Mouse (Mus musculus): ENCODE measurements around the gene Ccdc78. TPM values are rescaled to one million over a fixed set of nuclear protein-coding genes. Genes with fewer than 3 reads are reported as not detected.
A peak's percentile ranks its signal among the peaks of the same experiment; 100 is the strongest.

The Ccdc78 gene
- polyA plus RNA-seq, 1 experiment from 2014 or later = 5.8 TPM

DNA sequence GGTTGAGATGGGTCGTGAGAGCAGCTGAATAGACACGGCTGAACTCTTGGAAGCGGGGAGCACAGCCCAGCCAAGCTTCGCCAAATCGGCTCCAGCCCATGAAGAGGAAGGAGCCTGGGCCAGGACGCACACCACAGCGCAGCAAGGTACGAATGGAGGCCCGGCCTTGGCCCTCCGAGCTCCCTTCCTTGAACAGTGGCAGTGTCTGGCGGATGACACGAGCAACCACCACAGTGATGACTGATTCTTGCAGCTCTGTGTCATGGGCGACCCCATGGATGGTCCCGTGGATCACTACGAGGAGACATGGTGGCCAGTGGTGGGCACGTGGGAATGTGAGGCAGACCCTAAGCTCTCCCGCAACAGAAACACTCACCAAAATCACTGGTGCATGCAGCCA lies 8.6 kb downstream of the Ccdc78 start:
- no peaks in the 10 kb centered on the region for H3K36me3 ChIP-seq (ENCODE audit: insufficient read depth, low read length)
- DNase-seq (ENCODE audit: low spot score) (no peak), ATAC-seq (no peak)
- H3K9ac ChIP-seq (replicated peaks; ENCODE audit: low read depth) = no peak overlapping the region
- no peak overlapping the region for H3K4me3 ChIP-seq (ENCODE audit: low read depth, low read length)
- H3K4me1 ChIP-seq (ENCODE audit: insufficient read depth, low read depth, low read length) = peaks cover 9% of the 10 kb centered on the region; the same call in 1 of the 2 replicates
- no peaks in the 10 kb centered on the region for H3K9me3 ChIP-seq (ENCODE audit: low read length)
- TF ChIP-seq CTCF (IDR thresholded peaks at IDR 0.05) = no peak
- TF ChIP-seq EP300 (IDR thresholded peaks at IDR 0.05) = no peak
- H3K27me3 ChIP-seq (replicated peaks; ENCODE audit: insufficient read depth, low read length) = no peaks in the 10 kb centered on the region
- H3K27ac ChIP-seq (ENCODE audit: low read length) = no peak overlapping the region
- WGBS = 80% methylated on average over 17 of the region's 17 CpGs
- H3K4me2 ChIP-seq (replicated peaks; ENCODE audit: low read depth, low read length) = no peak overlapping the region

DNA sequence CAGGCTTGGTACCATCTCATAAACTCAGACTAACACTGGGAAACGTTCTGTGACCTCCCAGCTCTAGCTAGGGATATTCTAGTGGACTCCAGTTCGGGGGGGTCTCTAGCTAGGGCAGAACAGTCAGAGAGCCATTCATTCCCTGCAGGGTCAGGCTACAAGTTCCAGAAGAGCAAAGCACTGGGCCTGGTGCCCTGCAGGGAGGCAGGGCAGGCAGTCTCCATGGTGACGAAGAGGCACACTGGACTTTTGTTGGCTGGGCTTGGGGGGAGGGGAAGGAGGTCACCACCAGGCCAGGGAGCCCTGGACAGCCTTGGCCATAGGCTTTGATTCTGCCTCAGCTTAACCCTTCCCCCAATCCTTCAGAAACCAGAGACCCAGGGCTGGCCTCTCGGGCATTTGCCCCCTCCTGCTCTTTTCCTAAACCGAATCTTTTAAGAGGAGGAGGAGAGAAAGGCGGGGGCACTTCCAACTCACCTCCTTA lies 9.3 kb downstream of the Ccdc78 start, which contains the start of gene AC134908.4:
TSS of gene AC134908.4 (minus strand) at position 51 of the 484 bp plus-strand sequence.
- Histone ChIP-seq H3K4me1 (ENCODE audit: insufficient read depth, low read depth, low read length) (peaks cover 9% of the 10 kb centered on the region; the same call in 1 of the 2 replicates), H3K27me3 (replicated peaks; ENCODE audit: insufficient read depth, low read length) (no peaks in the 10 kb centered on the region), H3K4me2 (replicated peaks; ENCODE audit: low read depth, low read length) (peak within 1 kb of the TSS; percentile 87), H3K9ac (replicated peaks; ENCODE audit: low read depth) (peak within 1 kb of the TSS; percentile 48), H3K27ac (ENCODE audit: low read length) (no peak within 1 kb of the TSS), H3K9me3 (ENCODE audit: low read length) (no peaks in the 10 kb centered on the region), H3K36me3 (ENCODE audit: insufficient read depth, low read length) (no peaks in the 10 kb centered on the region), H3K4me3 (ENCODE audit: low read depth, low read length) (peak within 1 kb of the TSS; percentile 75)
- TF ChIP-seq EP300 (IDR thresholded peaks at IDR 0.05) = no peak
- TF ChIP-seq CTCF (IDR thresholded peaks at IDR 0.05) = no peak
- WGBS = 24% methylated on average over 6 of the region's 6 CpGs
- ATAC-seq (no peak), DNase-seq (ENCODE audit: low spot score) (peak; percentile 32)

- Histone ChIP-seq H3K27me3 (replicated peaks; ENCODE audit: insufficient read depth, low read length) (no peaks in the 10 kb centered on the region), H3K9me3 (ENCODE audit: low read length) (no peaks in the 10 kb centered on the region), H3K4me1 (ENCODE audit: insufficient read depth, low read depth, low read length) (peaks cover 9% of the 10 kb centered on the region; the same call in 1 of the 2 replicates), H3K27ac (ENCODE audit: low read length) (no peak overlapping the region), H3K4me2 (replicated peaks; ENCODE audit: low read depth, low read length) (peak overlapping the region; percentile 87), H3K9ac (replicated peaks; ENCODE audit: low read depth) (peak overlapping the region; percentile 48), H3K36me3 (ENCODE audit: insufficient read depth, low read length) (no peaks in the 10 kb centered on the region), H3K4me3 (ENCODE audit: low read depth, low read length) (peak overlapping the region; percentile 75)
- no peak for DNase-seq (ENCODE audit: low spot score)
- TF ChIP-seq EP300 (IDR thresholded peaks at IDR 0.05) (no peak), CTCF (IDR thresholded peaks at IDR 0.05) (no peak)
- 3% methylated on average over 37 of the region's 37 CpGs for WGBS
- ATAC-seq = 0 out of 2 replicates have a peak, but pooled peaks have one; percentile 0
Observed at GRCm38 (mm10) chr17:25796211-25796771, 9.9 kb downstream of the Ccdc78 start.

DNA sequence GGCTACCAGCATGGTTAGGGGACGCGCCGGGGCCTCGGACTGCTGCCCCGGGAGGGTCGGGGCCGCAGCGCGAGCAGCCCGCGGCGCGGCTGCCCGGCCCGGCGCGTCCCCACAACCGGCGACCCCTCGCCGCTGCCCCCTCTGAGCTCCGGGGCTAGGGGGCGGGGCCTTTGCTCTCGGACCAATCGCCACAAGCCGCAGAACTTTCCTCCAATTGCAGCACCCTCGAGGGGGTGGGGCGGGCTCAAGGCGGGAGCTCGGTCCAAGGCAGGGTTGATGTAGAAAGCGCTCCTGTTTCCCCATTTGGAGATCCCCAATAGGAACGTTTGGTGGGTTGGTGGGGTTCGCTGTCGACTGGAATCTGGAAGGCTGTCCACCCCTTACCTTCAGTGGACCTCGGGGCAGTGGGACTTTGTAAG lies 10.6 kb downstream of the Ccdc78 start, which contains the start of gene Metrn:
TSS of gene Metrn (minus strand) at position 186 of the 419 bp plus-strand sequence.
- Histone ChIP-seq H3K4me2 (replicated peaks; ENCODE audit: low read depth, low read length) (peak within 1 kb of the TSS; percentile 87), H3K36me3 (ENCODE audit: insufficient read depth, low read length) (no peaks in the 10 kb centered on the region), H3K9me3 (ENCODE audit: low read length) (no peaks in the 10 kb centered on the region), H3K27me3 (replicated peaks; ENCODE audit: insufficient read depth, low read length) (no peaks in the 10 kb centered on the region), H3K9ac (replicated peaks; ENCODE audit: low read depth) (peak within 1 kb of the TSS; percentile 48), H3K4me3 (ENCODE audit: low read depth, low read length) (peak within 1 kb of the TSS; percentile 75), H3K27ac (ENCODE audit: low read length) (no peak within 1 kb of the TSS), H3K4me1 (ENCODE audit: insufficient read depth, low read depth, low read length) (peaks cover 9% of the 10 kb centered on the region; the same call in 1 of the 2 replicates)
- WGBS = under 1% methylated on average over 25 of the region's 35 CpGs
- peak; percentile 76 for ATAC-seq
- DNase-seq (ENCODE audit: low spot score) = peak; percentile 89
- no peak for TF ChIP-seq CTCF (IDR thresholded peaks at IDR 0.05)
- TF ChIP-seq EP300 (IDR thresholded peaks at IDR 0.05) = no peak

GRCm38 (mm10) chr17:25801029-25801428 lies 14.6 kb downstream of the Ccdc78 start:
- H3K9me3 ChIP-seq (ENCODE audit: low read length) = no peaks in the 10 kb centered on the region
- peak; percentile 79 for DNase-seq (ENCODE audit: low spot score)
- H3K36me3 ChIP-seq (ENCODE audit: insufficient read depth, low read length) = no peaks in the 10 kb centered on the region
- peaks cover 3% of the 10 kb centered on the region; the same call in 1 of the 2 replicates for H3K4me1 ChIP-seq (ENCODE audit: insufficient read depth, low read depth, low read length)
- no peak overlapping the region for H3K4me2 ChIP-seq (replicated peaks; ENCODE audit: low read depth, low read length)
- H3K9ac ChIP-seq (replicated peaks; ENCODE audit: low read depth) = no peak overlapping the region
- WGBS = 8% methylated on average over 6 of the region's 6 CpGs
- no peak for TF ChIP-seq EP300 (IDR thresholded peaks at IDR 0.05)
- TF ChIP-seq CTCF (IDR thresholded peaks at IDR 0.05) = peak; percentile 91
- peak; percentile 63 for ATAC-seq
- H3K27ac ChIP-seq (ENCODE audit: low read length) = no peak overlapping the region
- no peak overlapping the region for H3K4me3 ChIP-seq (ENCODE audit: low read depth, low read length)
- H3K27me3 ChIP-seq (replicated peaks; ENCODE audit: insufficient read depth, low read length) = no peaks in the 10 kb centered on the region

DNA sequence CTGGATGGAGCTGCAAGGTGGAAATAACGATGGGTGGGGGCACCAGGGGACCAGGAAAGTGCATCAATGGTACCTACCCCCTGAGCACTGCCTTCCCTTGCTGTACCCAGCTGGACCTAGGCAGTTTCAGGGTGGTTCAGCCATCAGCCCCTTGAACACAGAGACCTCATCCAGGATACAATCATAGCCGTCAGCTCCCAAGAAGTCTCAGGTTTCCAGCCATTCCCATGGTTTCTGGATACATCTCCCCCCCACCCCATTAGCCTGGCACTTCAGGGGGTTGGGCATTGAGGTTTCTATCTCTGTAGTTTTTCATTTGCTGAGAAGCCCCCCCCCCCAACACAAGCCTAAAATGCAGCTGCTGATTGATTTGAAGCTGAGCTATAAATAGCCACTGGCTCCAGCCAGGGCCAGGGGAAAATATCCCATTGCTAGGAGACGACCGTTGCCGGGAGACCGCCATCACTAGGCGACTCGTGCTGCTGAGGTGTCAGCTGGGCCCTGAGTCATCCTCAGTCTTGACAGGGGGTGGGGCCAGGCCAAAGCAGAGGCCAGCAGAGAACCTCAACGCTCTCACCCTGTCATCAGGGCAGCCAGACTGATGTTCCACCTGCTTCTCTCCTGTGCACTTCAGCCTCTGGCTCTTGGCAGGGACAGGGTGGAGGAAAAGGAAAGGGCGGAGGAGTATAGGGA lies 16.6 kb downstream of the Ccdc78 start:
- no peak overlapping the region for H3K4me2 ChIP-seq (replicated peaks; ENCODE audit: low read depth, low read length)
- no peak overlapping the region for H3K9ac ChIP-seq (replicated peaks; ENCODE audit: low read depth)
- WGBS = 7% methylated on average over 10 of the region's 10 CpGs
- no peak overlapping the region for H3K27ac ChIP-seq (ENCODE audit: low read length)
- no peaks in the 10 kb centered on the region for H3K4me1 ChIP-seq (ENCODE audit: insufficient read depth, low read depth, low read length)
- DNase-seq (ENCODE audit: low spot score) = no peak
- ATAC-seq = no peak; the same call in 1 of the 2 replicates
- no peaks in the 10 kb centered on the region for H3K27me3 ChIP-seq (replicated peaks; ENCODE audit: insufficient read depth, low read length)
- H3K9me3 ChIP-seq (ENCODE audit: low read length) = no peaks in the 10 kb centered on the region
- no peak overlapping the region for H3K4me3 ChIP-seq (ENCODE audit: low read depth, low read length)
- no peaks in the 10 kb centered on the region for H3K36me3 ChIP-seq (ENCODE audit: insufficient read depth, low read length)
- TF ChIP-seq EP300 (IDR thresholded peaks at IDR 0.05) (no peak), CTCF (IDR thresholded peaks at IDR 0.05) (no peak)

Data from lung, postnatal 0 days (tissue).